Mouse (Mus musculus) neural tube, embryonic 11.5 days (tissue): ENCODE measurements around the gene Ly6g6d. TPM values are rescaled to one million over a fixed set of nuclear protein-coding genes. Genes with fewer than 3 reads are reported as not detected.
A peak's percentile ranks its signal among the peaks of the same experiment; 100 is the strongest.
"Not testable (repeated sequence)": the region's sequence is repeated elsewhere in the genome, so short reads cannot be mapped to it uniquely, and the experiment has no call there.

Source experiments
- ATAC-seq: fragments of 200-750 bp; cut with Nextera tagmentation; 2 replicates; pipeline ENCODE4 v1.8.0; 2017; ENCODE audit warnings: moderate number of reproducible peaks, mild to moderate bottlenecking, moderate TSS enrichment, moderate library complexity; ENCODE audit not compliant: insufficient read depth, low FRiP score, low TSS enrichment
- DNase-seq: peaks from one replicate; pipeline ENCODE4 v3.0.0-alpha.2; 2015; ENCODE audit warnings: low spot score
- H3K27ac ChIP-seq: fragments of 300-500 bp; sonication (generic); 2 replicates; pipeline ENCODE4 v1.5.1; 2014; ENCODE audit warnings: low read depth, mild to moderate bottlenecking, low read length
- H3K27me3 ChIP-seq: fragments of 300-500 bp; sonication (generic); 2 replicates; pipeline ENCODE4 v1.6.1; 2014; ENCODE audit warnings: mild to moderate bottlenecking, low read length, mixed read lengths; ENCODE audit not compliant: control insufficient read depth, insufficient read depth
- H3K36me3 ChIP-seq: fragments of 300-500 bp; sonication (generic); 2 replicates; pipeline ENCODE4 v1.6.1; 2014; ENCODE audit warnings: mild to moderate bottlenecking, low read length, moderate library complexity, mixed read lengths; ENCODE audit not compliant: control insufficient read depth, insufficient read depth
- H3K4me1 ChIP-seq: fragments of 300-500 bp; sonication (generic); 2 replicates; pipeline ENCODE4 v1.6.1; 2014; ENCODE audit warnings: low read length, mixed read lengths; ENCODE audit not compliant: control insufficient read depth, insufficient read depth
- H3K4me2 ChIP-seq: fragments of 300-500 bp; sonication (generic); 2 replicates; pipeline ENCODE4 v1.6.1; 2014; ENCODE audit warnings: low read depth, mild to moderate bottlenecking, moderate library complexity
- H3K4me3 ChIP-seq: fragments of 300-500 bp; sonication (generic); 2 replicates; pipeline ENCODE4 v1.5.1; 2014; ENCODE audit warnings: low read depth, low read length
- H3K9ac ChIP-seq: fragments of 300-500 bp; sonication (generic); 2 replicates; pipeline ENCODE4 v1.6.1; 2014; ENCODE audit warnings: mild to moderate bottlenecking, low read length
- H3K9me3 ChIP-seq: fragments of 300-500 bp; sonication (generic); 2 replicates; pipeline ENCODE4 v1.6.1; 2016; ENCODE audit warnings: low read length; ENCODE audit not compliant: control insufficient read depth
- WGBS: fragments of 180-500 bp; shearing (Covaris S2); extraction: QIAGEN DNeasy Blood & Tissue Kit; methylation state at CpG from one replicate; pipeline ENCODE4 v1.1.7; 2014; 5-methylcytosine and 5-hydroxymethylcytosine counted together
- polyA plus RNA-seq: library from polyadenylated mRNA; unstranded; fragments of >200 nt; fragmentation: Nextera tagmentation; extraction: Ambion mirVana; gene quantifications from 2 replicates; pipeline ENCODE4 v1.2.1, GENCODE M21; 2014

The Ly6g6d gene
- 1.0 and 3.2 TPM in 2 replicates for polyA plus RNA-seq

GRCm38 (mm10) chr17:35077786-35078233, at the start of gene Ly6g6d:
Ly6g6d (minus strand) TSS chr17:35078065.
- ATAC-seq (no peak), DNase-seq (peak; percentile 51)
- no peaks in the 10 kb centered on the region for H3K27me3 ChIP-seq
- H3K9me3 ChIP-seq = no peaks in the 10 kb centered on the region
- peak within 1 kb of the TSS; percentile 42 for H3K4me2 ChIP-seq
- peak within 1 kb of the TSS; percentile 9 for H3K4me3 ChIP-seq
- H3K27ac ChIP-seq = no peak within 1 kb of the TSS
- H3K9ac ChIP-seq = peak within 1 kb of the TSS; percentile 57
- H3K4me1 ChIP-seq = peaks cover 9% of the 10 kb centered on the region
- WGBS = 10% methylated on average over 14 of the region's 14 CpGs
- no peaks in the 10 kb centered on the region for H3K36me3 ChIP-seq

GRCm38 (mm10) chr17:35127017-35127416, 49.2 kb upstream of the Ly6g6d start:
- no peak for ATAC-seq
- Histone ChIP-seq H3K4me1 (peaks cover 11% of the 10 kb centered on the region), H3K27ac (no peak overlapping the region), H3K9ac (no peak overlapping the region), H3K27me3 (no peaks in the 10 kb centered on the region), H3K36me3 (no peaks in the 10 kb centered on the region; the same call in 1 of the 2 replicates), H3K9me3 (no peaks in the 10 kb centered on the region), H3K4me2 (peak overlapping the region; percentile 76), H3K4me3 (peak overlapping the region; percentile 61)
- no peak for DNase-seq
- WGBS = 72% methylated on average over 13 of the region's 13 CpGs

GRCm38 (mm10) chr17:35126206-35126611, 48.3 kb upstream of the Ly6g6d start, which contains the start of gene D17H6S53E:
D17H6S53E (plus strand) TSS chr17:35126373.
- Histone ChIP-seq H3K4me1 (peaks cover 11% of the 10 kb centered on the region), H3K27me3 (no peaks in the 10 kb centered on the region), H3K9me3 (no peaks in the 10 kb centered on the region), H3K4me2 (peak within 1 kb of the TSS; percentile 76), H3K4me3 (peak within 1 kb of the TSS; percentile 61), H3K9ac (peak within 1 kb of the TSS; percentile 87), H3K27ac (peak within 1 kb of the TSS; percentile 73), H3K36me3 (no peaks in the 10 kb centered on the region; the same call in 1 of the 2 replicates)
- ATAC-seq = peak; percentile 15; the same call in 1 of the 2 replicates
- WGBS = under 1% methylated on average over 36 of the region's 36 CpGs
- DNase-seq = peak; percentile 78

- DNase-seq = no peak
- no peaks in the 10 kb centered on the region; the same call in 1 of the 2 replicates for H3K36me3 ChIP-seq
- 40% methylated on average over 6 of the region's 6 CpGs for WGBS
- no peak overlapping the region for H3K27ac ChIP-seq
- peaks cover 11% of the 10 kb centered on the region for H3K4me1 ChIP-seq
- H3K4me2 ChIP-seq = peak overlapping the region; percentile 76
- peak overlapping the region; percentile 87 for H3K9ac ChIP-seq
- H3K4me3 ChIP-seq = peak overlapping the region; percentile 61
- no peaks in the 10 kb centered on the region for H3K27me3 ChIP-seq
- no peaks in the 10 kb centered on the region for H3K9me3 ChIP-seq
- ATAC-seq = no peak
These were observed 47.7 kb upstream of the Ly6g6d start for GRCm38 (mm10) chr17:35125578-35125977.

GRCm38 (mm10) chr17:35125081-35125480, 47.2 kb upstream of the Ly6g6d start:
- no peaks in the 10 kb centered on the region for H3K27me3 ChIP-seq
- no peak overlapping the region for H3K4me3 ChIP-seq
- WGBS = 78% methylated on average over 1 of the region's 1 CpGs
- no peaks in the 10 kb centered on the region for H3K9me3 ChIP-seq
- ATAC-seq (no peak), DNase-seq (no peak)
- no peak overlapping the region; the same call in 1 of the 2 replicates for H3K4me2 ChIP-seq
- H3K4me1 ChIP-seq = peaks cover 16% of the 10 kb centered on the region
- H3K27ac ChIP-seq = no peak overlapping the region
- no peak overlapping the region; the same call in 1 of the 2 replicates for H3K9ac ChIP-seq
- no peaks in the 10 kb centered on the region; the same call in 1 of the 2 replicates for H3K36me3 ChIP-seq

GRCm38 (mm10) chr17:35124261-35124896, 46.5 kb upstream of the Ly6g6d start:
- WGBS = 95% methylated on average over 12 of the region's 12 CpGs
- not testable (repeated sequence) for DNase-seq, H3K4me3 ChIP-seq, H3K36me3 ChIP-seq, H3K4me2 ChIP-seq, ATAC-seq, H3K9ac ChIP-seq, H3K9me3 ChIP-seq, H3K27me3 ChIP-seq, H3K27ac ChIP-seq
- peaks cover 17% of the 10 kb centered on the region for H3K4me1 ChIP-seq

- ATAC-seq, H3K9ac ChIP-seq, H3K4me2 ChIP-seq, H3K36me3 ChIP-seq, H3K27me3 ChIP-seq, DNase-seq, H3K9me3 ChIP-seq, H3K4me3 ChIP-seq, H3K27ac ChIP-seq: not testable (repeated sequence)
- peaks cover 17% of the 10 kb centered on the region for H3K4me1 ChIP-seq
- WGBS = 94% methylated on average over 9 of the region's 9 CpGs
These were observed 45.4 kb upstream of the Ly6g6d start for GRCm38 (mm10) chr17:35123287-35123686.

GRCm38 (mm10) chr17:35121871-35122303, 44.0 kb upstream of the Ly6g6d start, which contains the start of gene Csnk2b:
Csnk2b (minus strand) TSS chr17:35122053.
- Histone ChIP-seq H3K9me3 (no peaks in the 10 kb centered on the region), H3K27me3 (no peaks in the 10 kb centered on the region), H3K9ac (peak within 1 kb of the TSS; percentile 93), H3K27ac (peak within 1 kb of the TSS; percentile 87), H3K4me2 (peak within 1 kb of the TSS; percentile 98), H3K4me1 (peaks cover 17% of the 10 kb centered on the region), H3K4me3 (peak within 1 kb of the TSS; percentile 97), H3K36me3 (peaks cover 10% of the 10 kb centered on the region)
- ATAC-seq (no peak), DNase-seq (peak; percentile 66)
- WGBS = 0% methylated on average over 19 of the region's 19 CpGs
